ENCODE assay signal across 10 mouse cellular contexts in genomic region chrX:8090346-8090953, GRCm38 (mm10). TPM values are rescaled to one million over a fixed set of nuclear protein-coding genes. Genes with fewer than 3 reads are reported as not detected.
DNase-seq lines count a peak whose midpoint lies in the region; ATAC-seq and TF ChIP-seq lines count a peak whose summit lies in the region.
"Had no signal": no experiment of that assay in that cellular context is flagged by ENCODE, and none has a peak within 500 bp of the region (broad histone marks: within the 10 kb centered on the region; RNA-seq: fewer than 3 reads in every experiment).

Was (minus strand) TSS chrX:8090498.

- ATAC-seq in kidney, postnatal 0 days (replicated peaks; ENCODE audit: low FRiP score, low read depth), result no peak
- ATAC-seq in kidney, embryonic 14.5 days (ENCODE audit: low FRiP score, low TSS enrichment), result no peak

- TF ChIP-seq CTCF in kidney, postnatal 0 days (IDR thresholded peaks at IDR 0.05; ENCODE audit: low read depth), result no peak

- H3K36me3 ChIP-seq in kidney, postnatal 0 days (ENCODE audit: insufficient read depth, low read length), result no peaks in the 10 kb centered on the region
- no peaks in the 10 kb centered on the region for H3K36me3 ChIP-seq in kidney, embryonic 14.5 days (ENCODE audit: control insufficient read depth, insufficient read depth, low read length)
- H3K36me3 ChIP-seq in megakaryocyte, embryonic 14.5 days (replicated peaks; ENCODE audit: low read length), result peaks cover 36% of the 10 kb centered on the region
- H3K36me3 ChIP-seq in limb, embryonic 10.5 days, result no peaks in the 10 kb centered on the region
- H3K36me3 ChIP-seq: embryonic facial prominence, embryonic 12.5 days had no signal

- intact Hi-C loops in heart, postnatal 10 days (cut with DNase I), result no loop called here

- no peak for DNase-seq in kidney, postnatal 0 days (ENCODE audit: low spot score)
- DNase-seq in heart, postnatal 10 days, result peak; percentile 10 to 19
- peak; percentile 58 to 71 for DNase-seq in thymus, postnatal 36 days
- DNase-seq in kidney, postnatal 10 days, result no peak
- DNase-seq in limb, embryonic 10.5 days (ENCODE audit: low spot score), result no peak
- no peak for DNase-seq in cerebellum, postnatal 14 days
- DNase-seq: midbrain, embryonic 14.5 days had no signal

- no peak within 1 kb of the TSS for H3K4me3 ChIP-seq in kidney, postnatal 0 days (replicated peaks; ENCODE audit: low read depth, low read length)
- H3K4me3 ChIP-seq in kidney, embryonic 14.5 days (ENCODE audit: low read length), result no peak within 1 kb of the TSS
- peak within 1 kb of the TSS; percentile 93 for H3K4me3 ChIP-seq in megakaryocyte, embryonic 14.5 days (replicated peaks)
- H3K4me3 ChIP-seq in limb, embryonic 10.5 days, result no peak within 1 kb of the TSS
- H3K4me3 ChIP-seq: embryonic facial prominence, embryonic 12.5 days had no signal

- 81% methylated on average over 14 of the region's 14 CpGs for WGBS in kidney, postnatal 0 days
- 85% methylated on average over 14 of the region's 14 CpGs for WGBS in kidney, embryonic 14.5 days
- WGBS in limb, embryonic 10.5 days, result 91% methylated on average over 14 of the region's 14 CpGs

- H3K9me3 ChIP-seq in kidney, postnatal 0 days (replicated peaks; ENCODE audit: low read length), result no peaks in the 10 kb centered on the region
- H3K9me3 ChIP-seq in kidney, embryonic 14.5 days (ENCODE audit: control insufficient read depth, low read length), result no peaks in the 10 kb centered on the region
- no peaks in the 10 kb centered on the region for H3K9me3 ChIP-seq in megakaryocyte, embryonic 14.5 days
- no peaks in the 10 kb centered on the region for H3K9me3 ChIP-seq in limb, embryonic 10.5 days (replicated peaks)
- H3K9me3 ChIP-seq: embryonic facial prominence, embryonic 12.5 days had no signal

- no peak within 1 kb of the TSS for H3K9ac ChIP-seq in kidney, postnatal 0 days (ENCODE audit: low read depth, low read length)
- no peak within 1 kb of the TSS for H3K9ac ChIP-seq in kidney, embryonic 14.5 days (ENCODE audit: low read depth, low read length)
- H3K9ac ChIP-seq: embryonic facial prominence, embryonic 12.5 days had no signal

- peak within 1 kb of the TSS; percentile 57 for H3K27ac ChIP-seq in kidney, postnatal 0 days
- H3K27ac ChIP-seq in kidney, embryonic 14.5 days (ENCODE audit: low read depth, low read length), result no peak within 1 kb of the TSS
- H3K27ac ChIP-seq in limb, embryonic 10.5 days, result no peak within 1 kb of the TSS
- H3K27ac ChIP-seq: embryonic facial prominence, embryonic 12.5 days had no signal

- no peaks in the 10 kb centered on the region for H3K27me3 ChIP-seq in kidney, postnatal 0 days (ENCODE audit: insufficient read depth, low read length)
- no peaks in the 10 kb centered on the region for H3K27me3 ChIP-seq in kidney, embryonic 14.5 days (ENCODE audit: control insufficient read depth, insufficient read depth, low read length)
- no peaks in the 10 kb centered on the region for H3K27me3 ChIP-seq in megakaryocyte, embryonic 14.5 days (replicated peaks)
- H3K27me3 ChIP-seq in limb, embryonic 10.5 days (ENCODE audit: low read depth, poor library complexity, severe bottlenecking), result no peaks in the 10 kb centered on the region
- H3K27me3 ChIP-seq: embryonic facial prominence, embryonic 12.5 days had no signal

- no peak within 1 kb of the TSS for H3K4me2 ChIP-seq in kidney, postnatal 0 days (ENCODE audit: low read length)
- H3K4me2 ChIP-seq in kidney, embryonic 14.5 days (replicated peaks; ENCODE audit: low read depth, low read length), result no peak within 1 kb of the TSS
- H3K4me2 ChIP-seq: embryonic facial prominence, embryonic 12.5 days had no signal

- H3K4me1 ChIP-seq in kidney, postnatal 0 days (replicated peaks; ENCODE audit: insufficient read depth, low read length), result no peaks in the 10 kb centered on the region
- H3K4me1 ChIP-seq in kidney, embryonic 14.5 days (ENCODE audit: control insufficient read depth, insufficient read depth, low read length), result no peaks in the 10 kb centered on the region
- peaks cover 38% of the 10 kb centered on the region for H3K4me1 ChIP-seq in megakaryocyte, embryonic 14.5 days
- H3K4me1 ChIP-seq in limb, embryonic 10.5 days, result no peaks in the 10 kb centered on the region
- H3K4me1 ChIP-seq: embryonic facial prominence, embryonic 12.5 days had no signal

RNA-seq across cellular contexts. Expression of gene Was, which starts in this region (rescaled TPM):
- 0.16 and 0.28 TPM in 2 replicates for polyA plus RNA-seq in kidney, postnatal 0 days (2015; fragmentation: Nextera tagmentation; extraction: Ambion mirVana)
- polyA plus RNA-seq in kidney, embryonic 14.5 days (2014; fragmentation: Nextera tagmentation; extraction: Ambion mirVana), result 0.27 and 0.51 TPM in 2 replicates
- total RNA-seq in heart, postnatal 10 days (2021), result 1 to 10 TPM; 2.3 to 3.0 TPM
- polyA plus RNA-seq in megakaryocyte, embryonic 14.5 days (2012; ENCODE audit: insufficient read depth, low replicate concordance), result 450 and 808 TPM in 2 replicates
- 0.14 and 0.18 TPM in 2 replicates for polyA plus RNA-seq in limb, embryonic 10.5 days (2016; fragmentation: Nextera tagmentation; extraction: Ambion mirVana)

Comparison
In these comparisons a context has a peak if more than half of its experiments do, and no peak if none do; other contexts are left out.
1. RNA of gene Was (polyA plus RNA-seq): 450 to 808 TPM in megakaryocyte, embryonic 14.5 days; 0.27 to 0.51 TPM in kidney, embryonic 14.5 days, 0.14 to 0.18 TPM in limb, embryonic 10.5 days and 0.16 to 0.28 TPM in kidney, postnatal 0 days; every median in the first group is over 100 times any median in the second.
2. DNase-seq: peak in heart, postnatal 10 days (2 of 2) and thymus, postnatal 36 days (2 of 2); none in kidney, postnatal 0 days (single experiment), kidney, postnatal 10 days (single experiment), limb, embryonic 10.5 days (single experiment) and cerebellum, postnatal 14 days (0 of 2).